Mouse (Mus musculus) brown adipose tissue, adult 24 weeks (tissue): ENCODE measurements around the gene Lpar3. TPM values are rescaled to one million over a fixed set of nuclear protein-coding genes. Genes with fewer than 3 reads are reported as not detected.

Source experiments
- H3K27ac ChIP-seq: fragments of 200-500 bp; replicated peaks from 2 replicates; pipeline ENCODE4 v1.5.1; 2012; ENCODE audit warnings: low read depth, mild to moderate bottlenecking, low read length
- H3K4me1 ChIP-seq: fragments of 200-500 bp; 2 replicates; pipeline ENCODE4 v1.6.1; 2012; ENCODE audit warnings: low read length, mixed read lengths; ENCODE audit not compliant: control insufficient read depth, insufficient read depth, insufficient read length
- H3K4me3 ChIP-seq: fragments of 200-500 bp; 2 replicates; pipeline ENCODE4 v1.5.1; 2012; ENCODE audit warnings: low read depth, mild to moderate bottlenecking, low read length, moderate library complexity; ENCODE audit not compliant: insufficient read depth
- polyA plus RNA-seq: library from polyadenylated mRNA; stranded (reverse); fragments of >200 nt; gene quantifications from 2 replicates; pipeline ENCODE4 v1.2.4, GENCODE M21; 2012; ENCODE audit not compliant: missing spikeins, insufficient read depth, insufficient read length

Gene Lpar3
- polyA plus RNA-seq, 1 experiment, result not detected

DNA sequence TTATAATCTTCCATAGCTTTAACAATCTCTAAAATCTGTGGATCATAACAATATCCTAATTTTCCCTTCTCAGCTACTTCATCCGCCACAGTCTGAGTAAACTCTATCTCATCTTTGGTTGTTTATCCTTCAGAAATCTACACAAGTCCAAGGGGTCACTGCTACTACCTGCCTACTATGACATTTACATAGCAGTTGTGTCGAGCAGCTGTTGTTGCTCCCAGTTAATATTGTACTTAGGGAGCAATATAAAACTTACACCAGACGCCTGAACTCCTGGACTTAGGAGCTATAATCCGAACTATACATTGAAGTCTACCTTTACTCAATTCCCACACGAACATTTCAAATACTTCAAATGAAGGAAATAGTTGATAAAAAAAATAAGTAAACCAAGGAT lies 71.8 kb downstream of the Lpar3 start:
- Histone ChIP-seq H3K4me1 (no peaks in the 10 kb centered on the region), H3K27ac (no peak overlapping the region), H3K4me3 (no peak overlapping the region)

DNA sequence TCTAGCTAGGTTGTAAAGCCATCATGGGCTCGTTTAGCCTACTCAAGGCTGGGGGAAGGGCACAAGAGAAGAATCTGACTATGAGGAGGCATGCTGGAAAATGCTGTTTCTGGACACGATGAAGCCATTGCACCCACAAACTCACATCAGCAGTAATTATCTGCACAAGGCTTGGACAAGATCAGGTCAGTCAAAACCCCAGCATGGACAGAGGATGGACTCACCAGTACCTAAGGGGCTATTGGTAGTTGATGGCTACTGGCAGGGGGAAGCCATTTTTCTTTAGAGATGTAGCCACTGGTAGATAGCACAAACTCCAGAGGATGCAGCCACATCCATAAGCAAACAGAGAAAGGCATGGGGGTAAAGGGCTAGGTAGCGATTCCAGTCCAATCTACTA lies 81.7 kb downstream of the Lpar3 start:
- H3K27ac ChIP-seq, result no peak overlapping the region
- no peak overlapping the region for H3K4me3 ChIP-seq
- no peaks in the 10 kb centered on the region for H3K4me1 ChIP-seq

DNA sequence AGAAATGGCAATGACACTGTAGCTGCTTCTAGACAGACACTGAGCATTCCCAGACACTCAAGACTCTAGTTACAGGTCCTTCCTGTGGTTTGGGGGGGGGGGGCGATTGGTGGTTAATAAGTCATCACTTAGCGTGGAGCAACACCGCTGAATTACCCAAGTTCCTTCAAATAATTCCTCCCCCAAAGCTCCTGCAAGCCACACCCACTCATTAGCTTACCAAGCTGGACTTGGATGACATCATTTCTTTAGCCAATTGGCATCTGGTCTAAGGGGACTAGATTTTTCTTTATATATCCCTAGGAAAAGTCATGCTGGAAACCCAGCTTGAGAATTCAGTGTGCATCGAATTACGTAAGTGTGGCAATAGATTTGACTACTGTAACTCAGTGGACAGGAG lies 82.4 kb downstream of the Lpar3 start:
- Histone ChIP-seq H3K4me1 (no peaks in the 10 kb centered on the region), H3K4me3 (no peak overlapping the region), H3K27ac (no peak overlapping the region)

DNA sequence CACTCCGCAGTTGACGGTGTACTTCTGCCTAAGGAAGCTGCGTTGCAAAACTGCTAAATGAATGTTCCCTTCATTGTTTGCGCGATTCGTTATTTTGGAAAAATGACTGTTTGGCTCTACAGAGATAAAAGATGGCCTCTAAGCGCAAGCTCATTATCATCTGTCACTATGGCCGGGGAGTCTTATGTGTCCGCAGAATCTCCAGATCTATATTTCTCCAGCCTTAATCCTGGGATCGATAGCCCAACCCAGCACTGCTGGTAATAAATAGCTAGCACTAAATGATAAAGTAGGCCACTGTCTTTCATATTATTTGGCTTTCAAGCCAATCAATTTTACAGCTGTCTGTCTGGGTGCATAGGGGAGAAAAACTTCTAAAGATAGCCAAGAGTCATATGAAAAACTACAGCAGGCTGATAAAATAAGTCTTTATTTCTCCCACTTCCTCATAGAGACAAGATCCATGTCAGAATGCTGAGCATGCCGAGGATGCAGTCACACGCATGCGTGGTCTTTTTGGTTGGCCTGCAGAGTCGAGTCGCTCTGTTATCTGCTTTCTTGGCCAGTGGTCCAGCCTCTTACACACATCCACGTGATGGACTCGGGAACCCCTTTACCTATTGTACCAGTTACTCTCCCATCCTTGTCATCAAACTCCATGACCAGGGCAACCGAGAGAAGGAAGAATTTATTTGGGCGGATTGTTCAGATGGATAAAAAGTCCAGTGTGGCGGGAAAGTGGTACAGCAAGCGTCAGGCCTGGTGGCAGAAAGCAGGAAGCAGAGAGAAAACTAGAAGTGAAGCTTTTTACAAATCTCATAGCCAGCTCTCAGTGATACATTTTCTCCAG lies 84.0 kb downstream of the Lpar3 start:
- Histone ChIP-seq H3K27ac (no peak overlapping the region), H3K4me3 (no peak overlapping the region), H3K4me1 (no peaks in the 10 kb centered on the region)

DNA sequence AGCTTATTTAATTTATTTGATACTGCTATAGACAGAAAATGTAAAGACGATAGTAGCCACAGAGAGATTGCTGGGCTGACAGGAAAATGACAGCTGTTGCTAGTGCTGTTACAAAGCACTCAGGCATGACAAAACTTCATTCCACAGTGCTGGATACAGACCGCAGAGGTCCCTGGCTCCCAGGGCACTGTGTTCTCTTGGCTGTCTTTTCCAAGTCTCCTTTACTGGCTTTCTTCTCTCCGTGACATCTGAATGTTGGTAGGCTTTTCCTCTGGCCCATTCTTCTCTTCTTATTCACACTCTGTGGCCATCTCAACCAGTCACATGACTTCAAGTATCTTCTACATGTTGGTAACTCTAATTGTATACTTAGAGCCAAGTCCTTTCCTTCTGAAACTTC lies 86.6 kb downstream of the Lpar3 start:
- H3K27ac ChIP-seq, result no peak overlapping the region
- H3K4me3 ChIP-seq, result no peak overlapping the region
- H3K4me1 ChIP-seq, result no peaks in the 10 kb centered on the region

DNA sequence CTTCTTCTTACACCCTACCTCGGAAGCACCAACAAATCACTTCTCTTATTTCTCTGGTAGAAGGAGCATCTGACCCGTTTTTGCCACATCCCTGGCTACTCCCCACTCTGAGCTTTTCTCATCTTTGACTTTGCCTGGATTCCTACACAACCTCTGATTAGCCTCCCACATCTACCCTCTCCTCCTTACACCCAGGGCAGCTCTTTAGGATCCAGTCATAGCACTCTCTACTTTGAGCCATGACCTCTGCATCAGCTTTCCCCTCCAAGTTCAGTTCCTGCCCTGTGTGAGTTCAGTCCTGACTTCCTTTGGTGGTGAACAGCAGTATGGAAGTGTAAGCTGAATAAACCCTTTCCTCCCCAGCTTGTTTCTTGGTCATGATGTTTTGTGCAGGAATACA lies 87.1 kb downstream of the Lpar3 start:
- Histone ChIP-seq H3K4me3 (no peak overlapping the region), H3K4me1 (no peaks in the 10 kb centered on the region), H3K27ac (no peak overlapping the region)

DNA sequence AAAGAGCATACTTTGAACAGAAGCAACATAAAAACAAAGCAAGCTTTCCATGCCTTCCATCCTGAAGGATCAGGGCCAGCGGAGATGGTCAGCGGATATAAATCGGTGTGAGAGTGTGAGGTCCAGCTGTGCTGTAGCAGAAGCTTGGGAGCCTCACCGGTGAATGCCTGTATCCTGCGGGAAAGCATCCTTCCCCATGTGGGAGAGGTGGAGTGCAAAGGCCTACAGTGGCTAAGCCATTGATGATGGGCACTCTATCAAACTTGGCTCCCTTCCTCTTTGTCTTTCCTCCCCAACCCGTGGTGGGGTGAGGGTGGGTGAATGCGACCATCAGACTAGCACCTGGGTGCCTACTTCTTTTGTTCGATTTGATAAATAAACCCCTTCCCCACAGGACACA lies 88.8 kb downstream of the Lpar3 start:
- no peaks in the 10 kb centered on the region for H3K4me1 ChIP-seq
- no peak overlapping the region for H3K4me3 ChIP-seq
- H3K27ac ChIP-seq, result no peak overlapping the region

DNA sequence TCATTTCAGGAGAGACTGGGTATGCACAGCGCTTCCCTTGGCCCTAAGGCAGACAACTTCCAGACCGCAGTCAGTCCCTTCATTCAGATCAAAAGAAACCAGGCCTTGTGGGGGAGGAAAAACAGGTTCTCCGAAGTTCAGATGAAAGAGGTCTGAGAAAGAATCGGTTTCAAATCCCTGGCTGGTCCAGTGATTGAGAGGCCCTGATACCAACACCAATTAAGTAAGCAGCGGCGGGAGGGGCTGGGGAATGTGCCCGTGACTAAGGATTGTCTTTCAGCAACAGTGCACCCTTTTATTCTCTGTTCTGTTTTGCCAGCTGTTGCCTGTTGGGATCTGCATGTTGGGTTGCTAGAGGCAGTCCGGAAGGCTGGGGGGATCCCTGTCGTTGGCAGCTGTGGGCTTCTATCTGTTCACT lies 90.4 kb downstream of the Lpar3 start:
- no peaks in the 10 kb centered on the region for H3K4me1 ChIP-seq
- H3K4me3 ChIP-seq, result no peak overlapping the region
- no peak overlapping the region for H3K27ac ChIP-seq

DNA sequence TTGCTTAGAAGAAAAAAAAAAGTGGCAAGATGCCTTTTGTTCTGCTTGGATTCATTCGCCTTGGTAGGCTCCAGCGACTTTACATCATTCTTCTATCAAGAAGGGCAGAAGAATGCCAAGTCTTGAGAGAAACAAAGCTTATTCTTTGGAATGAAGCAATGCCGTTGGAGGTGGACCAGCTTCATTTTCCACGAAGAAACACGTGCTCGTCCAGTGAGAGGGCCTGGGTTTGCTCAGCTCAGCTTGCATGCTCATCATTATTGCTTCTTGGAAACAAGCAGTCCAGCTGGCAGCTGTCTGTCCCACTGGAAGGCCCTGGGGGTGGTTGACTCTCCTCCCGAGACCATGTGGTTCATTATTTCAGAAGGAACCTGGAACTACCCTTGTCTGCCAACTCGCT lies 94.7 kb downstream of the Lpar3 start:
- no peak overlapping the region for H3K4me3 ChIP-seq
- no peaks in the 10 kb centered on the region for H3K4me1 ChIP-seq
- H3K27ac ChIP-seq, result no peak overlapping the region

DNA sequence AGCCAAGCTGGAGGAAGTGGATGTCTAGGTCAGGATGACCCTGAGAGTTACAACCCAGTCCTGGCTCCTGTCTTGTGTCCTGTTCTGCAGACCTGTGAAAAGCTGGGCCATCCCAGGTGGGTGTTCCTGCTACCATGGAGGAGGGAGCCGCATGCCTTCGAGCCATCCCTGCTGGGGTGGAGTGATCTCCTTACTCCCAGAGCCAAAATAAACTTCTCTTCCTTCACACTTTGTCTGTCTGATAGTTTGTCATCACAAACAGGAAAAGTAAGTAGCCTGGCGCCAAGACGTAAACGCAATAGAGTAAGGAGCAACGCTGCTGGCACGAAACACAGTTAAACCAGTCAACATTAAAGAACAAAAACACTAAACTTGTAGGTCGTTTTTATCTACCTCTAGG lies 95.5 kb downstream of the Lpar3 start:
- Histone ChIP-seq H3K4me1 (no peaks in the 10 kb centered on the region), H3K27ac (no peak overlapping the region), H3K4me3 (no peak overlapping the region)

DNA sequence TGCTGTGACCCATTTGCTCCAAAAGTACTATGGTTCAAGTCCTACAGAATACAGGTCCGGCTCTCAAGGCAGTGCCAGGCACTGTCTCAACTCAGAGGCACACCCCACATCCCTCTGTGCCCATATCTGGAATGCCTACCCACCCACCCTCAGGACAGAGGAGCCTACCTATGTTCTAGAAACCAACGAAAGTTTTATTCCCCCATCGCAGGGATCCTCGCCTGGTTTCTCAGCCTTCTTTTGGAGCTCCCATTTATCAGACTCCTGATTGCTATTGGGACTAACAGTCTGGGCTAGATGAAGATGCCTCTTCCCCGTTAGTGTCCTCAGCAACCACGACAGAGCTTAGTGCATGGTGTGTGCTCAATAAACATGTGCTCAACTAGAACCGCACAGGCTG lies 96.6 kb downstream of the Lpar3 start:
- no peak overlapping the region for H3K4me3 ChIP-seq
- no peak overlapping the region for H3K27ac ChIP-seq
- no peaks in the 10 kb centered on the region for H3K4me1 ChIP-seq

DNA sequence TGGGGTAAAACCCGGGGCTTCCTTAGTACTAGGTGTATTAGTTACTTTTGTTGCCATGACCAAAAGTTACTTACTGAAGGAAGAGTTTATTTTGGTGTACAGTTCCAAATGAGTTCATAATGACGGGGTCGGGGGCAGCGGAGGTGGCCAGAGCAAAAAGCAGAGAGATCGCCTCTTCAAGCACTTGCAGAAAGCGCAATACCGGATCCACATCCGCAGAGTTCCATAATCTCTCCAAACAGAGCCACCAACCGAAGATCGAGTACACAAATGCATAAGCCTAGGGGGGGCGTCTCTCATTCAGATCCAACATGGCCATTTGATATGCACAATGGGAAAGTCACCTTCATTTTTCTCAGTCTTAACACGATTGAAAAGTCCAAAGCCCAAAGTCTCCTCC lies 97.1 kb downstream of the Lpar3 start:
- Histone ChIP-seq H3K4me1 (no peaks in the 10 kb centered on the region), H3K4me3 (no peak overlapping the region), H3K27ac (no peak overlapping the region)

DNA sequence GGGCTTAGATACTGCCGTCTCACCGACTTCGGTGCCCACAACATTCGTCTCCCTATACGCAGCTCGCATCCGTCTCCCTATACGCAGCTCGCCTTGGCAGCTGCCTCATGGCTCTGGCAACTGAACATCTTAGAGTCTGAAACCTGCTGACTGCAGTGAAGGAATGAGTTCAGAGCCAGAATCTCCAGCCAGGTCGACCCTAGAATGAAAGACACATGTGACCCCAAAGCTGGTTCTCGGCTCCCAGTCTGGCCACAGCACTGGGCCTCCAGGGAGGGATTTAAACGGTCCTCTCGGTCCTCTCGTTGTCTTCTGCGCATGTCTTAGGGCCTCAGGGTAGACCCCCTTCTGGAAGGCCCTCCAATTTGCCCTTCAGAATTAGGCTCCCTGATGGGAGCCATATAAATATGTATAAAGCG lies 97.8 kb downstream of the Lpar3 start:
- Histone ChIP-seq H3K4me3 (no peak overlapping the region), H3K4me1 (no peaks in the 10 kb centered on the region), H3K27ac (no peak overlapping the region)

DNA sequence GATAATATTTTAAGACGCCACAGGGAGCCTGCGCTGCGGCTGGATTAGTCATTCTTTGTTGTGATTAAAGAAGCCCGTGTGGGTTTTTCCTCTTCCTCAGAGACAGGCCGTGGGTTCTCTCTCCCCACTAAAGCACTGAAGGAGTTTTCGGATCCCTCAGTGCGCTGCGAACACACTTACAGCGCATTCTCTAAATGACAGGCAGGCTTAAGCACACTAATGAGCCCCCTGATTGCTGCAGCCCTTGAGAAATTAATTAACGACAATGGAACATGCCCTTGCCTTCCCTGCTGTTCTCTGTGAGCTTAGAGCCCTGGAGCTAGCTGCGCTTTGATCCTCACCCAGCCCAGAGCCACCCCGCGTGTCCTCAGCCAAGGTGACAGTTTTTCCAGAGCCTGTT lies 98.2 kb downstream of the Lpar3 start:
- H3K4me3 ChIP-seq, result no peak overlapping the region
- H3K4me1 ChIP-seq, result no peaks in the 10 kb centered on the region
- no peak overlapping the region for H3K27ac ChIP-seq

DNA sequence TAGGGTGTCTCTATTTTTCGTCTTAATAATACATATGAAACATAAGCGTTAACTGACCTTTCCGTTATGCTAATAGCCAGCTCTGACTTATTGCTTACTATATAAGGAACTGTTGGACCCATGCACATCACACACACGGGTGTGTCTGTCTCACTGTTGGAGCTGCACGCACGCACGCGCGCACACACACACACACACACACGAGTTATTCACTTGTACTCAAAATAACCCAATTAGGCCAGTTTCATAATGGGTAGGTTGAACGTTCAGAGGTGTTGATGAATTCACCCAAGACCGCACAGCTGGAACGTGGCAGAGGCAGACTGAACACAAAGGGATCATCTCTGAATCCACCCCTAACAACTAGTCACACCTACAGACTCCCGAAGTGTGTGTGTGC lies 98.7 kb downstream of the Lpar3 start:
- H3K4me1 ChIP-seq, result no peaks in the 10 kb centered on the region
- H3K27ac ChIP-seq, result no peak overlapping the region
- no peak overlapping the region for H3K4me3 ChIP-seq

DNA sequence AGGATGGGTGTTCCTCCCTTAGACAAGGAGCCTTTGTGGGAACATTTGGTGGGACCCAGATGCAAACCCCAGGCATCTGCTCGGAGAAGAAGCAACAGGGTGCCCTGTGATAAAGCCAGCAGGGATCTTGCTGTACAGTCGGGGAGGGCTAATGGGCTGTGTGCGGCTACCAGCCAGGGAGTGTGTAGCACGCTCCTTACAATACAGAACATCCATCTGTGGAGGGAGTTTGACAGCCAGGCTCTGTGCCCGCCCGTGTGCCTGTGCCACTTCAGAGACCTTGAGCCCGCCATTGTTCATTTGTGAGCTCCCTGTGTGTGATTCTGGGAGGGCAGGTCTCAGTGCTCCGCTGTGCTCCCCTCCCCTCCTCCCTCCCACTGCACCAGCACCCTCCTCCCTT lies 104.2 kb downstream of the Lpar3 start:
- no peak overlapping the region for H3K4me3 ChIP-seq
- H3K4me1 ChIP-seq, result no peaks in the 10 kb centered on the region
- H3K27ac ChIP-seq, result no peak overlapping the region
